Mouse (Mus musculus) liver, adult 2 months (tissue): Measurements from ENCODE around the gene Gga1.

Source experiments
- CTCF ChIP-seq: fragments of 200-500 bp; IDR thresholded peaks from 2 replicates; pipeline ENCODE4 v1.5.1; 2011; ENCODE audit warnings: low read depth, low read length, control low read depth
- POLR2A ChIP-seq: fragments of 200-500 bp; IDR thresholded peaks from 2 replicates; pipeline ENCODE4 v1.6.1; 2011; ENCODE audit warnings: low read length, control low read depth; ENCODE audit not compliant: insufficient read depth; ENCODE audit errors: extremely low read depth

DNA sequence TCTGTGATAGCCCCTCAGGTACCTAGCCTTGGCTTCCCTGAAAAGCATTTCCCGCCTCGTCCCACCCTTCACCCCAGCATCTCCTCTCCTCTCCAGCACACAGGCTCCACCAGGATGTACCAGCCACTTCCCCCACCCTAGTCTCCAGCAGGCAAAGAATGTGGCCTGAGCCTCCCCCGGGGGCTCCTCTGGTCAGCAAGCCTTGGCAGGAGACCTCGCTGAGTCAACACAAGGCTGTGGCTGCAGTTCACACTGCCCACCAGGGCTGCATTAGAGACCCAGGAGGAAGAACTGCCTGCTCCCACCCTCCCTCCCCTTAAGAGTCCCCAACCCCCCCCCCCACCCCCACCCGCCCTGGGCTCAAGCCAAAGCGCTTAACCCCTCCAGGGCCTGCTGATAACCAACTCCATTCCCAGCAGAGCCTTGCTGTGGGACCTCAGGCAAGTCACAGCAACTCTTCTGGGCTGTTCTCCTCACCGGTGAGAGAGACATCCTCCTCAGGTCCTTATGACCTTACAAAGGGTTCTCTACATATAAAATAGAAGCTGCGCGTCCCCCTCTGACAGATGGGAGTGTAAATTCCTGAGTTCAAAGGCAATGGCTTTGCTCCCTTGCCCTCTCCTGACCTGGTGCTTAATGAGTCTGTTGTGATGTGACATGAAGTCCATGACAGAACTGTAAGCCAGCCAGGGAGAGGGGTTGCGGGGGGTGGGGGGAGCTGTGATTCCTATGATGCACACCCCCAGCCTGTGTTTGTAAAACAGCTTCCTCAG, 42.6 kb upstream of the Gga1 start:
- no peak for TF ChIP-seq CTCF
- TF ChIP-seq POLR2A, result no peak
